Mouse (Mus musculus) hindbrain, embryonic 11.5 days (tissue): ENCODE measurements around the gene Endog. TPM values are rescaled to one million over a fixed set of nuclear protein-coding genes. Genes with fewer than 3 reads are reported as not detected.
"Not testable (repeated sequence)": the region's sequence is repeated elsewhere in the genome, so short reads cannot be mapped to it uniquely, and the experiment has no call there.

Experiments
- ATAC-seq: fragments of 200-750 bp; cut with Nextera tagmentation; 2 replicates; pipeline ENCODE4 v1.8.0; 2017; ENCODE audit warnings: mild to moderate bottlenecking, moderate TSS enrichment, moderate library complexity; ENCODE audit not compliant: low FRiP score
- DNase-seq: peaks from one replicate; pipeline ENCODE4 v3.0.0-alpha.2; 2015; ENCODE audit warnings: low spot score
- H3K27ac ChIP-seq: fragments of 300-500 bp; sonication (generic); 2 replicates; pipeline ENCODE4 v1.5.1; 2014; ENCODE audit warnings: mild to moderate bottlenecking, low read depth, low read length
- H3K27me3 ChIP-seq: fragments of 300-500 bp; sonication (generic); 2 replicates; pipeline ENCODE4 v1.6.1; 2014; ENCODE audit warnings: mild to moderate bottlenecking, low read length, moderate library complexity, mixed read lengths; ENCODE audit not compliant: control insufficient read depth, insufficient read depth
- H3K36me3 ChIP-seq: fragments of 300-500 bp; sonication (generic); 2 replicates; pipeline ENCODE4 v1.6.1; 2014; ENCODE audit warnings: mild to moderate bottlenecking, low read length, moderate library complexity, mixed read lengths; ENCODE audit not compliant: control insufficient read depth, insufficient read depth
- H3K4me1 ChIP-seq: fragments of 300-500 bp; sonication (generic); replicated peaks from 2 replicates; pipeline ENCODE4 v1.6.1; 2014; ENCODE audit warnings: low read length, mixed read lengths; ENCODE audit not compliant: control insufficient read depth, insufficient read depth
- H3K4me2 ChIP-seq: fragments of 300-500 bp; sonication (generic); replicated peaks from 2 replicates; pipeline ENCODE4 v1.6.1; 2014; ENCODE audit warnings: mild to moderate bottlenecking, low read depth, low read length
- H3K4me3 ChIP-seq: fragments of 300-500 bp; sonication (generic); 2 replicates; pipeline ENCODE4 v1.5.1; 2014; ENCODE audit warnings: low read depth, low read length
- H3K9ac ChIP-seq: fragments of 300-500 bp; sonication (generic); 2 replicates; pipeline ENCODE4 v1.6.1; 2014; ENCODE audit warnings: low read depth, low read length
- H3K9me3 ChIP-seq: fragments of 300-500 bp; sonication (generic); 2 replicates; pipeline ENCODE4 v1.6.1; 2016; ENCODE audit warnings: low read length; ENCODE audit not compliant: control insufficient read depth
- WGBS: fragments of 180-500 bp; shearing (Covaris S2); extraction: QIAGEN DNeasy Blood & Tissue Kit; methylation state at CpG from one replicate; pipeline ENCODE4 v1.1.7; 2014; 5-methylcytosine and 5-hydroxymethylcytosine counted together
- polyA plus RNA-seq: library from polyadenylated mRNA; unstranded; fragments of >200 nt; fragmentation: Nextera tagmentation; extraction: Ambion mirVana; gene quantifications from 2 replicates; pipeline ENCODE4 v1.2.1, GENCODE M21; 2014

Gene Endog
- polyA plus RNA-seq, 1 experiment from 2014 or later: 15.3 TPM

- H3K27ac ChIP-seq: no peak within 1 kb of the TSS
- peak within 1 kb of the TSS; percentile 72 for H3K4me2 ChIP-seq
Observed at GRCm38 (mm10) chr2:30177700-30178675, 6.7 kb downstream of the Endog start, which contains the start of gene Spout1. Gene Spout1, minus strand, starts transcription at chr2:30178459.

GRCm38 (mm10) chr2:30178711-30179110 is 7.4 kb downstream of the Endog start:
- H3K4me3 ChIP-seq, H3K27me3 ChIP-seq, H3K27ac ChIP-seq, H3K4me1 ChIP-seq, H3K9ac ChIP-seq, DNase-seq, H3K9me3 ChIP-seq, H3K36me3 ChIP-seq: not testable (repeated sequence)
- 51% methylated on average over 7 of the region's 7 CpGs for WGBS
- peak; percentile 48 for ATAC-seq
- peak overlapping the region; percentile 72; the same call in 1 of the 2 replicates for H3K4me2 ChIP-seq

More at GRCm38 (mm10) chr2:30177700-30178675, 6.7 kb downstream of the Endog start, which contains the start of gene Spout1:
- 2% methylated on average over 54 of the region's 54 CpGs for WGBS
- peak; percentile 97 for DNase-seq
- H3K9ac ChIP-seq: peak within 1 kb of the TSS; percentile 83
- H3K36me3 ChIP-seq: peaks cover 12% of the 10 kb centered on the region
- peak within 1 kb of the TSS; percentile 81 for H3K4me3 ChIP-seq
- H3K9me3 ChIP-seq: no peaks in the 10 kb centered on the region
- H3K4me1 ChIP-seq: peaks cover 4% of the 10 kb centered on the region; the same call in 1 of the 2 replicates
- no peaks in the 10 kb centered on the region for H3K27me3 ChIP-seq
- ATAC-seq: peak; percentile 99

GRCm38 (mm10) chr2:30182424-30182823 is 11.1 kb downstream of the Endog start:
- Histone ChIP-seq H3K4me2 (no peak overlapping the region), H3K9me3 (no peaks in the 10 kb centered on the region), H3K27me3 (no peaks in the 10 kb centered on the region), H3K36me3 (no peaks in the 10 kb centered on the region), H3K27ac (no peak overlapping the region), H3K9ac (no peak overlapping the region), H3K4me3 (no peak overlapping the region), H3K4me1 (no peaks in the 10 kb centered on the region; the same call in 1 of the 2 replicates)
- DNase-seq: no peak
- WGBS: 91% methylated on average over 2 of the region's 2 CpGs
- ATAC-seq: no peak

- no peaks in the 10 kb centered on the region for H3K27me3 ChIP-seq
- DNase-seq: no peak
- H3K36me3 ChIP-seq: no peaks in the 10 kb centered on the region
- ATAC-seq: no peak
- no peak overlapping the region for H3K9ac ChIP-seq
- no peak overlapping the region for H3K4me2 ChIP-seq
- no peak overlapping the region for H3K4me3 ChIP-seq
- H3K27ac ChIP-seq: no peak overlapping the region
- 83% methylated on average over 3 of the region's 3 CpGs for WGBS
- no peaks in the 10 kb centered on the region for H3K9me3 ChIP-seq
- no peaks in the 10 kb centered on the region for H3K4me1 ChIP-seq
Observed at GRCm38 (mm10) chr2:30183721-30184120, 12.4 kb downstream of the Endog start.

- ATAC-seq: no peak
- no peak overlapping the region for H3K9ac ChIP-seq
Observed at GRCm38 (mm10) chr2:30185276-30185675, 14.0 kb downstream of the Endog start.

GRCm38 (mm10) chr2:30185681-30186080 is 14.4 kb downstream of the Endog start:
- Histone ChIP-seq H3K9ac (no peak overlapping the region), H3K4me1 (no peaks in the 10 kb centered on the region), H3K36me3 (no peaks in the 10 kb centered on the region), H3K9me3 (no peaks in the 10 kb centered on the region), H3K4me3 (no peak overlapping the region), H3K27me3 (no peaks in the 10 kb centered on the region), H3K4me2 (no peak overlapping the region), H3K27ac (no peak overlapping the region)
- DNase-seq (no peak), ATAC-seq (no peak)
- 82% methylated on average over 3 of the region's 3 CpGs for WGBS

More at GRCm38 (mm10) chr2:30185276-30185675, 14.0 kb downstream of the Endog start:
- Histone ChIP-seq H3K27ac (no peak overlapping the region), H3K4me1 (no peaks in the 10 kb centered on the region), H3K36me3 (no peaks in the 10 kb centered on the region), H3K4me2 (no peak overlapping the region), H3K4me3 (no peak overlapping the region), H3K27me3 (no peaks in the 10 kb centered on the region), H3K9me3 (no peaks in the 10 kb centered on the region)
- DNase-seq: no peak
- WGBS: 92% methylated on average over 6 of the region's 6 CpGs

GRCm38 (mm10) chr2:30191790-30192580 is 20.7 kb downstream of the Endog start:
- no peaks in the 10 kb centered on the region for H3K27me3 ChIP-seq

GRCm38 (mm10) chr2:30194656-30195055 is 23.4 kb downstream of the Endog start:
- DNase-seq (no peak), ATAC-seq (no peak)
- Histone ChIP-seq H3K36me3 (no peaks in the 10 kb centered on the region), H3K4me2 (no peak overlapping the region), H3K27me3 (no peaks in the 10 kb centered on the region), H3K4me1 (no peaks in the 10 kb centered on the region), H3K9ac (no peak overlapping the region), H3K4me3 (no peak overlapping the region), H3K9me3 (no peaks in the 10 kb centered on the region), H3K27ac (no peak overlapping the region)
- WGBS: 90% methylated on average over 3 of the region's 3 CpGs

More at GRCm38 (mm10) chr2:30191790-30192580, 20.7 kb downstream of the Endog start:
- Histone ChIP-seq H3K9me3 (no peaks in the 10 kb centered on the region), H3K36me3 (no peaks in the 10 kb centered on the region), H3K4me1 (no peaks in the 10 kb centered on the region), H3K9ac (no peak overlapping the region), H3K4me2 (no peak overlapping the region), H3K4me3 (no peak overlapping the region), H3K27ac (no peak overlapping the region)
- ATAC-seq (no peak), DNase-seq (no peak)
- WGBS: 92% methylated on average over 12 of the region's 12 CpGs
